Mouse (Mus musculus) liver, adult 2 months (tissue): ENCODE data around the gene Heatr5a.

Experiments used
- CTCF ChIP-seq: fragments of 200-500 bp; IDR thresholded peaks from 2 replicates; pipeline ENCODE4 v1.5.1; 2011; ENCODE audit warnings: low read depth, low read length, control low read depth
- POLR2A ChIP-seq: fragments of 200-500 bp; IDR thresholded peaks from 2 replicates; pipeline ENCODE4 v1.6.1; 2011; ENCODE audit warnings: low read length, control low read depth; ENCODE audit not compliant: insufficient read depth; ENCODE audit errors: extremely low read depth

DNA sequence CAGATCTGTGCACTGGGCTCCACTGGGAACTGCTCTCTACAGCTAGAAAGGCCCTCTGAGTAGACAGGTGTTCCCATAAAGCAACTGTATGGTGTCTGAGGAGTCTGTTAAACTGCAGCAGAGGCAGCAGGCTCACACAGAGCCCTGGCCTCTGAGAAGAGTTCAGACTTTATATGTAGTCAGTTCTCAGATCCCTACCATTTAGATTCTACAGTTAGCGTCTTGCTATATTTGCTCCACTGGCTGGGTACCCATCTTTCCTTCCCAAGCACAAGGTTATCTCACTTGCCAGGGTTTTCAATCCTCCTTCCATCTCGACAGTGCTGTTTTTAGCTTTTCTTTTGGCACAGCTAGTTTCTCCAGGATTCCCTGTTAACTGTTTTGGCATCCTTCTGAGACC, 19.5 kb upstream of the Heatr5a start:
- TF ChIP-seq CTCF (no peak), POLR2A (no peak)
